Mouse (Mus musculus) heart, adult 2 months (tissue): ENCODE results near the gene Fam89b.

Experiments
- CTCF ChIP-seq: fragments of 200-600 bp; IDR thresholded peaks from 2 replicates; pipeline ENCODE4 v1.8.1; 2022; ENCODE audit warnings: antibody characterized with exemption, mild to moderate bottlenecking, moderate library complexity
- EP300 ChIP-seq: fragments of 200-500 bp; IDR thresholded peaks from 2 replicates; pipeline ENCODE4 v1.6.1; 2011; ENCODE audit warnings: low read depth, low read length, control low read depth; ENCODE audit not compliant: insufficient read depth
- POLR2A ChIP-seq: fragments of 200-500 bp; IDR thresholded peaks from 2 replicates; pipeline ENCODE4 v1.6.1; 2011; ENCODE audit warnings: mild to moderate bottlenecking, low read depth, low read length, control low read depth; ENCODE audit not compliant: insufficient read depth

- TF ChIP-seq CTCF (no peak), POLR2A (no peak), EP300 (no peak)
Observed at GRCm38 (mm10) chr19:5685431-5685830, 44.0 kb downstream of the Fam89b start.
